Mouse (Mus musculus) neural tube, embryonic 15.5 days (tissue): ENCODE results near the gene Rnf130. TPM values are rescaled to one million over a fixed set of nuclear protein-coding genes. Genes with fewer than 3 reads are reported as not detected.

ENCODE experiments used
- ATAC-seq: fragments of 200-750 bp; cut with Nextera tagmentation; 2 replicates; pipeline ENCODE4 v1.8.0; 2017; ENCODE audit warnings: mild to moderate bottlenecking, moderate TSS enrichment, moderate library complexity; ENCODE audit not compliant: low FRiP score
- H3K27ac ChIP-seq: fragments of 300-500 bp; sonication (generic); replicated peaks from 2 replicates; pipeline ENCODE4 v1.5.1; 2015; ENCODE audit warnings: mild to moderate bottlenecking, inconsistent platforms
- H3K27me3 ChIP-seq: fragments of 300-500 bp; sonication (generic); replicated peaks from 2 replicates; pipeline ENCODE4 v1.6.1; 2015; ENCODE audit warnings: inconsistent platforms
- H3K36me3 ChIP-seq: fragments of 300-500 bp; sonication (generic); 2 replicates; pipeline ENCODE4 v1.6.1; 2015; ENCODE audit warnings: inconsistent platforms
- H3K4me1 ChIP-seq: fragments of 300-500 bp; sonication (generic); 2 replicates; pipeline ENCODE4 v1.6.1; 2015; ENCODE audit warnings: inconsistent platforms
- H3K4me2 ChIP-seq: fragments of 300-500 bp; sonication (generic); 2 replicates; pipeline ENCODE4 v1.6.1; 2015; ENCODE audit warnings: inconsistent platforms, mild to moderate bottlenecking, moderate library complexity
- H3K4me3 ChIP-seq: fragments of 300-500 bp; sonication (generic); replicated peaks from 2 replicates; pipeline ENCODE4 v1.5.1; 2015; ENCODE audit warnings: mild to moderate bottlenecking, inconsistent platforms
- H3K9ac ChIP-seq: fragments of 300-500 bp; sonication (generic); replicated peaks from 2 replicates; pipeline ENCODE4 v1.6.1; 2015; ENCODE audit warnings: mild to moderate bottlenecking, inconsistent platforms
- H3K9me3 ChIP-seq: fragments of 300-500 bp; sonication (generic); replicated peaks from 2 replicates; pipeline ENCODE4 v1.6.1; 2016; ENCODE audit warnings: inconsistent platforms
- WGBS: fragments of 180-500 bp; shearing (Covaris S2); methylation state at CpG from one replicate; pipeline ENCODE4 v1.1.7; 2015; ENCODE audit warnings: mixed read lengths; 5-methylcytosine and 5-hydroxymethylcytosine counted together
- polyA plus RNA-seq: library from polyadenylated mRNA; unstranded; fragments of >200 nt; fragmentation: Nextera tagmentation; extraction: Ambion mirVana; gene quantifications from 2 replicates; pipeline ENCODE4 v1.2.1, GENCODE M21; 2015

Rnf130 gene
- polyA plus RNA-seq = 56.8 and 58.5 TPM in 2 replicates

GRCm38 (mm10) chr11:50024833-50025720, at the start of gene Rnf130:
TSS of gene Rnf130 (plus strand) at chr11:50025346.
- Histone ChIP-seq H3K9me3 (no peaks in the 10 kb centered on the region), H3K9ac (peak within 1 kb of the TSS; percentile 100), H3K27me3 (no peaks in the 10 kb centered on the region), H3K36me3 (no peaks in the 10 kb centered on the region), H3K4me1 (peaks cover 36% of the 10 kb centered on the region), H3K4me3 (peak within 1 kb of the TSS; percentile 79), H3K4me2 (peak within 1 kb of the TSS; percentile 64), H3K27ac (peak within 1 kb of the TSS; percentile 99)
- WGBS = under 1% methylated on average over 91 of the region's 129 CpGs
- ATAC-seq = peak; percentile 93

- peaks cover 20% of the 10 kb centered on the region for H3K36me3 ChIP-seq
These were observed 47.1 kb upstream of the Rnf130 start for GRCm38 (mm10) chr11:49977963-49978568.

DNA sequence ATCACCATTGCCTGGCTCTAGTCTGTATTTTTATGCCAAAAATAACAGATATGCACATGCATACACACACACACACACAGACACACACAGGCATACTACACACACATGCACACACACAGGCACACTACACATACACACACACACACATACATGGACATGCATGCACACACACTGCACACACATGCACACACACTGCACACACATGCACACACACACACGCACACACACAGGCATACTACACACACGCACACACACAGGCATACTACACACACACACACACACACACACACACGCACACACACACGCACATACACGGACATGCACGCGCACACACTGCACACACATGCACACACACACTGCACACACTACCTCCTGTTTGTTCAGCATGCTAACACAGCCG, 46.2 kb upstream of the Rnf130 start:
- no peak overlapping the region for H3K4me3 ChIP-seq
- H3K27me3 ChIP-seq = no peaks in the 10 kb centered on the region
- H3K27ac ChIP-seq = no peak overlapping the region
- no peaks in the 10 kb centered on the region for H3K9me3 ChIP-seq
- no peak overlapping the region for H3K9ac ChIP-seq
- H3K4me2 ChIP-seq = no peak overlapping the region
- ATAC-seq = no peak
- no peaks in the 10 kb centered on the region for H3K4me1 ChIP-seq
- 93% methylated on average over 8 of the region's 8 CpGs for WGBS
- H3K36me3 ChIP-seq = peaks cover 20% of the 10 kb centered on the region

More at GRCm38 (mm10) chr11:49977963-49978568, 47.1 kb upstream of the Rnf130 start:
- no peak overlapping the region for H3K27ac ChIP-seq
- H3K27me3 ChIP-seq = no peaks in the 10 kb centered on the region
- no peaks in the 10 kb centered on the region for H3K9me3 ChIP-seq
- no peak overlapping the region for H3K4me3 ChIP-seq
- no peaks in the 10 kb centered on the region for H3K4me1 ChIP-seq
- H3K9ac ChIP-seq = no peak overlapping the region
- H3K4me2 ChIP-seq = no peak overlapping the region
- ATAC-seq = no peak
- 85% methylated on average over 10 of the region's 10 CpGs for WGBS

- H3K36me3 ChIP-seq = peaks cover 13% of the 10 kb centered on the region
- H3K27ac ChIP-seq = no peak overlapping the region
- H3K27me3 ChIP-seq = no peaks in the 10 kb centered on the region
- ATAC-seq = no peak
- no peak overlapping the region for H3K9ac ChIP-seq
- H3K4me3 ChIP-seq = no peak overlapping the region
- 73% methylated on average over 6 of the region's 6 CpGs for WGBS
- H3K9me3 ChIP-seq = no peaks in the 10 kb centered on the region
- H3K4me1 ChIP-seq = no peaks in the 10 kb centered on the region
- H3K4me2 ChIP-seq = no peak overlapping the region
These were observed 44.4 kb upstream of the Rnf130 start for GRCm38 (mm10) chr11:49980681-49981235.

DNA sequence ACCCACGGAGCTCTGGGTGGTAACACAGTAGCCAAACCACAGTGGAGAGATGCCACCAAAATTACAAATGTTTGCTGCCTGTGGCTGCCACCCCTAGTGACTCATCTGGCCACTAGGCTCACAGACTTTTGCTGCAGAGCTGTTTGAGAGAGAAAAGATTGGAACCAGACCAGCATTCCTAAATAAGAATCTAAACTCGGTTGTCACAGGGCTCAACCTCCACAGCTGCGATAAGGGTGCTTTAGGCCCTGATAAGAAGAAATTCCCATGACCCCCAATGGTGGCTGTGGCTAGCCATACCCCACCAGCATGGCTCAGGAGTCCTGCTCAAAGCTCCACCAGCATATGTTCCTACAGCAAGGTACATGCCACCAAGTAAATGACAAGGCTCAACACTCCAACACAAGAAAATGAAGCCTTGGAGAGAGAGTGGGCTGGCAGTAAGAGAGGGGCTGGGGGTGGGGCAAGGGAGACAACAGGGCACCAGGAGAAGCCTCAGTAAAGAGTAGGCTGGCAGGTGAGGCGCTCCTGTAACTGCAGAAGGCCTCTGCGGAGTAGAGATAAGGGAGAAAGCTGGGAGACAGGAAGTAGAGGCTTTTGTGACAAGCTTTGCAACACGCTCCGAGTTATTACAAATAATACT, 43.7 kb upstream of the Rnf130 start:
- Histone ChIP-seq H3K9me3 (no peaks in the 10 kb centered on the region), H3K27me3 (no peaks in the 10 kb centered on the region), H3K4me3 (no peak overlapping the region), H3K4me2 (no peak overlapping the region), H3K27ac (no peak overlapping the region), H3K9ac (no peak overlapping the region), H3K36me3 (peaks cover 10% of the 10 kb centered on the region; the same call in 1 of the 2 replicates), H3K4me1 (no peaks in the 10 kb centered on the region)
- no peak for ATAC-seq
- 88% methylated on average over 7 of the region's 7 CpGs for WGBS

GRCm38 (mm10) chr11:49982094-49982493, 43.1 kb upstream of the Rnf130 start:
- WGBS = 88% methylated on average over 4 of the region's 4 CpGs
- Histone ChIP-seq H3K27ac (no peak overlapping the region), H3K4me1 (no peaks in the 10 kb centered on the region), H3K9ac (no peak overlapping the region), H3K36me3 (peaks cover 10% of the 10 kb centered on the region; the same call in 1 of the 2 replicates), H3K9me3 (no peaks in the 10 kb centered on the region), H3K4me2 (no peak overlapping the region), H3K27me3 (no peaks in the 10 kb centered on the region), H3K4me3 (no peak overlapping the region)
- ATAC-seq = no peak

DNA sequence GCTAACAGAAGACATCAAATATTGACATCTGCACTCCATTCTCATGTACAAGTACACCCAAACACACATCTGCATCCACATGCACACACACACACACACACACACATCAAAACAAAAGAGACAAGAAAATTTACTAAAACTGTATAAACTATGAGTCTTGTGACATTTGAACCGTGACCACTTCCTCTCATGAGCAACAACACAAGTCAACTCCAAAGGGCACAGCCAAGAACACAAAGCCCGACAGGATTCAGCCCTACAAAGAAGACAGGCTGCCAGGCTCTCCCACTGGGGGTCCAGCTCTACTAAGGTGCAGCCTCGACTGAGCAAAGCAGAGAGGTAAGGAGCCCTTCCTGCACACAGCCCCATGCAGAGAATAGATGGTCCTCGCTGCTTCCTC, 42.3 kb upstream of the Rnf130 start:
- 58% methylated on average over 4 of the region's 4 CpGs for WGBS

DNA sequence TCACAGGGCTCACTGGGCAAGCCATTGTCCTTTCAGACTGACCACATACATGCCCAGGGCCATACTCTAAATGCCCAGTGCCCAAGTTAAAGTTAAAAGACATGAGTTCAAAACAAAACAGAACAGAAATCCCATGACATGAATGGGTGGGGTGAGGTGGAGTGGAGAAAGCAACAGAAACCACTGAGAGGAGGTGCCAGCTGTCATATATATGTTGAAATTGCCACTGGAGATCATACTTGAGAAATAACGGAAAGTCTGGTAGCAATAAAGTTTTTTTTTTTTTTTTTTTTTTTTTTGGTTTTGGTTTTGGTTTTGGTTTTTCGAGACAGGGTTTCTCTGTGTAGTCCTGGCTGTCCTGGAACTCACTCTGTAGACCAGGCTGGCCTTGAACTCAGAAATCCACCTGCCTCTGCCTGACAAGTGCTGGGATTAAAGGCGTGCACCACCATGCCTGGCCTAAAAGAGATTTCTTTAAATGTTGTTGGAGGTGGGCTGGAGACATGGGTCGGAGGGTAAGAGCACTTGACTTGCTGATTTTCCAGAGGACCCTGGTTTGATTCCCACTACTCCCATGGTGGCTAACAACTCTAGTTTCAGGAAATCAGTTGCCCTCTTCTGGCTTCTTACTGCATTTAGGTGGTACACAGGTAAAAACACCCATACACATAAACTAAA, 41.1 kb upstream of the Rnf130 start:
- Histone ChIP-seq H3K9ac (no peak overlapping the region), H3K4me2 (no peak overlapping the region), H3K4me3 (no peak overlapping the region), H3K4me1 (no peaks in the 10 kb centered on the region), H3K9me3 (no peaks in the 10 kb centered on the region), H3K27me3 (no peaks in the 10 kb centered on the region), H3K36me3 (peaks cover 10% of the 10 kb centered on the region; the same call in 1 of the 2 replicates), H3K27ac (no peak overlapping the region)
- ATAC-seq = no peak
- WGBS = 82% methylated on average over 4 of the region's 4 CpGs

More for the DNA sequence above, 42.3 kb upstream of the Rnf130 start:
- no peak for ATAC-seq
- no peaks in the 10 kb centered on the region for H3K27me3 ChIP-seq
- H3K36me3 ChIP-seq = peaks cover 10% of the 10 kb centered on the region; the same call in 1 of the 2 replicates
- no peaks in the 10 kb centered on the region for H3K9me3 ChIP-seq
- H3K4me3 ChIP-seq = no peak overlapping the region
- no peak overlapping the region for H3K27ac ChIP-seq
- H3K9ac ChIP-seq = no peak overlapping the region
- H3K4me1 ChIP-seq = no peaks in the 10 kb centered on the region
- no peak overlapping the region for H3K4me2 ChIP-seq

DNA sequence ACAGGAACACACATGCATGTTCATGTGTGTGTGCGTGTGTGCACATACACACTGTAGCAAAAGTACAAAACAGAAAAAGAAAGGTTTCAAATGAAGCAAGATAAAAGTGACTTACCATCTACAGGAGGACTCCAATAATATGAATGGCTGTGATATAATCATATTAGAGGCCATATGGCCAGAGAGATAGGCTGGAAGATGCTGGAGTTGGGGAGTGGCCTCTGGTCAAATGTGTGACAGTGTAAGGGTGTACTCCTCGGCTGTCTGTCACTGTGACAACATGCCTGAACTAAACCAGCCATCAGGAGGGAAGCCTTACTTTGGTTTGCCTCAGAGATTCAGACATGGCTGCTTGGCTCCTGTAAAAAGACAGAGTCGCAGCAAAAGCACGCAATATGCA, 40.1 kb upstream of the Rnf130 start:
- Histone ChIP-seq H3K4me1 (no peaks in the 10 kb centered on the region), H3K9ac (no peak overlapping the region), H3K9me3 (no peaks in the 10 kb centered on the region), H3K4me3 (no peak overlapping the region), H3K36me3 (peaks cover 1% of the 10 kb centered on the region; the same call in 1 of the 2 replicates), H3K4me2 (no peak overlapping the region), H3K27me3 (no peaks in the 10 kb centered on the region), H3K27ac (no peak overlapping the region)
- WGBS = 88% methylated on average over 4 of the region's 4 CpGs
- no peak for ATAC-seq

DNA sequence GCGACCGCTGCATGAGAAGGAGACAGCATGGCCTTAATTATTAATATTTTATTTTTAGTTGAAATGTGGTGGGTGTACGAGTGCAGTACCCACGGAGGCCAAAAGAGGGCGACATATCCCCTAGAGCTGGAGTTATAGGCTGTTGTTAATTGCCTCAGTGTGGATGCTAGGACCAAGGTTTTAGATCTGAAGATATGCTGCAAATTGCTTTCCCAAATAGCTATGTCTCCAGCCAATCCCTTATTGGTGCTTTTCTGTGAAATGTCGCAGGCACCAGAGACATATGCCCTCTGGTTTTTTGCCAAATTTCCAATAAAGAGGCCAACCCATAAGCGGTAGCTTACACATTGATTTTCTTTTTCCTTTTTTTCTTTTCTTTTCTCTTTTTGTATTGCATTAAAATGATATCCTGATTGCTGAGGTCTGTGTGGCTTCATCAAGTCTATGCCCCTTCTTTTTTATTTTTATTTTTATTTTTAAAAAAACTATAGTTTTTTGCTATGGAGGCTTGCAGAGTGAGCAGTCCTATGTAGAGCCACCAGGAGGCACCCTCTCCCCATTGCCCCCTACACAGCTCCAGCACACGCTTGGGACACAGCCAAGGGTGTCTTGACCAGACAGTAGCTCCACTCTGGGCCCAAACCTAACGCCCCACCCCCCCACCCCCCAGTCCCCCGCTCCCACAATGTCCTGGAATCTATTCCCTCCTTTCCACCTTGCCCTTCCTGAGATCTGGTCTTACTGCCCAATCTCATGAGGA, 38.7 kb upstream of the Rnf130 start:
- Histone ChIP-seq H3K9ac (no peak overlapping the region), H3K4me1 (no peaks in the 10 kb centered on the region), H3K9me3 (no peaks in the 10 kb centered on the region), H3K27me3 (no peaks in the 10 kb centered on the region), H3K4me2 (no peak overlapping the region), H3K4me3 (no peak overlapping the region), H3K36me3 (no peaks in the 10 kb centered on the region), H3K27ac (no peak overlapping the region)
- 0 out of 2 replicates have a peak, but pooled peaks have one; percentile 31 for ATAC-seq
- 25% methylated on average over 10 of the region's 10 CpGs for WGBS
